ENCODE assay signal across 9 mouse cellular contexts in the genomic region with DNA sequence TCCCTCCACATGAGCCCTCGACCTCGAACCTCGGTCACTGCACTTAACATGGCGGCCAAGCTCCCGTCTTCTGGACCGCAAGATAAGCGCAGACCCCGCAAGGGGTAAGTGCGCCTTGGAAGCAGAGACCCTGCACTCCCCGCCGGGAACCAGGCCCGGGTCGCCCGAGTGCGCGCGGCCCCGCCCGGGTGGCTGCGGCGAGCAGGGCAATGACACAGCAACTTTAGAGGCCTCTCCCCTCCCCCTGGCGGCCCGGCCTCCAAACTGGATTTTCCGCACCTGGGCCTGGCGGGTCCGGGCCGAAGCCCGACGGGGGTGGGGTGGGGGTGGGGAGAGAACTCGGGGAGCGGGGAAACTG. TPM values are rescaled to one million over a fixed set of nuclear protein-coding genes. Genes with fewer than 3 reads are reported as not detected.
DNase-seq lines count a peak whose midpoint lies in the region; TF ChIP-seq lines count a peak whose summit lies in the region.
"Had no signal": no experiment of that assay in that cellular context is flagged by ENCODE, and none has a peak within 500 bp of the region (broad histone marks: within the 10 kb centered on the region; RNA-seq: fewer than 3 reads in every experiment).

No protein-coding gene starts in this region.

- peak overlapping the region; percentile 99 for H3K4me3 ChIP-seq in cortical plate, adult 2 months (ENCODE audit: insufficient read depth, low read length)
- H3K4me3 ChIP-seq in liver, adult 2 months (ENCODE audit: insufficient read depth, low read depth, low read length): peak overlapping the region; percentile 90
- H3K4me3 ChIP-seq in myocyte: peak overlapping the region; percentile 99

- no peaks in the 10 kb centered on the region for H3K27me3 ChIP-seq in liver, adult 2 months (ENCODE audit: control insufficient read depth, insufficient read depth, low read length)
- no peaks in the 10 kb centered on the region for H3K27me3 ChIP-seq in myocyte (ENCODE audit: control insufficient read depth, insufficient read depth, insufficient read length)
- H3K27me3 ChIP-seq: Patski had no signal

- peak overlapping the region; percentile 100 for H3K27ac ChIP-seq in cortical plate, adult 2 months (ENCODE audit: insufficient read depth, low read length)
- peak overlapping the region; percentile 99 for H3K27ac ChIP-seq in liver, adult 2 months (replicated peaks; ENCODE audit: insufficient read depth, low read depth, low read length)

- H3K4me2 ChIP-seq in myocyte (ENCODE audit: low read depth): peak overlapping the region; percentile 80

- WGBS in liver, adult 2 months: 1% methylated on average over 31 of the region's 31 CpGs

- peaks cover 2% of the 10 kb centered on the region for H3K4me1 ChIP-seq in cortical plate, adult 2 months (ENCODE audit: control insufficient read depth, insufficient read depth, low read length)
- peaks cover 9% of the 10 kb centered on the region for H3K4me1 ChIP-seq in liver, adult 2 months (ENCODE audit: control insufficient read depth, insufficient read depth, low read length)

- DNase-seq in heart, adult 18-20 months: peak; percentile 91
- no peak for DNase-seq in heart, adult 11 months
- DNase-seq in gastrocnemius, postnatal 4 days (ENCODE audit: low spot score in 2 of 2): peak; percentile 81 to 89
- DNase-seq in kidney, adult 18-20 months: peak; percentile 91
- DNase-seq in liver, adult 2 months (ENCODE audit: extremely low read depth, low read depth, low spot score): no peak
- DNase-seq in thymus, adult 18-20 months: peak; percentile 74 to 80

- peaks cover 23% of the 10 kb centered on the region for H3K36me3 ChIP-seq in liver, adult 2 months (ENCODE audit: control insufficient read depth, insufficient read depth, low read length)
- H3K36me3 ChIP-seq in myocyte (ENCODE audit: control insufficient read depth, insufficient read depth): peaks cover 22% of the 10 kb centered on the region

- peak overlapping the region; percentile 95 for H3K9ac ChIP-seq in liver, adult 2 months (ENCODE audit: low read depth, low read length)

- no peak for TF ChIP-seq POLR2A in cortical plate, adult 2 months (IDR thresholded peaks at IDR 0.05; ENCODE audit: extremely low read depth, insufficient read depth, low read length)
- TF ChIP-seq POLR2A in liver, adult 2 months (IDR thresholded peaks at IDR 0.05; ENCODE audit: extremely low read depth, insufficient read depth, low read length): no peak
- TF ChIP-seq POLR2A in myocyte (IDR thresholded peaks at IDR 0.05; ENCODE audit: insufficient read length, low read depth): no peak

- peaks cover 26% of the 10 kb centered on the region for H3K79me2 ChIP-seq in liver, adult 2 months (ENCODE audit: control insufficient read depth, insufficient read depth, low read length)
- peaks cover 64% of the 10 kb centered on the region for H3K79me2 ChIP-seq in myocyte (ENCODE audit: control insufficient read depth, insufficient read depth)

- no peak for TF ChIP-seq CTCF in cortical plate, adult 2 months (IDR thresholded peaks at IDR 0.05; ENCODE audit: extremely low read depth, insufficient read depth, low read length)
- TF ChIP-seq CTCF in liver, adult 2 months (IDR thresholded peaks at IDR 0.05; ENCODE audit: low read depth, low read length): no peak

- peak overlapping the region; percentile 37 for H3ac ChIP-seq in myocyte (ENCODE audit: control insufficient read depth, insufficient read length)

TF ChIP-seq in myocyte, 11 proteins besides CTCF, POLR2A, EP300 and RAD21:
- TF ChIP-seq POLR2AphosphoS2 (IDR thresholded peaks at IDR 0.05; ENCODE audit: insufficient read length, low read depth) (peak; percentile 35), SRF (IDR thresholded peaks at IDR 0.05; ENCODE audit: control insufficient read depth, insufficient read length, low read depth) (no peak), CEBPB (IDR thresholded peaks at IDR 0.05; ENCODE audit: insufficient read depth, poor library complexity, severe bottlenecking) (no peak), MYOG (IDR thresholded peaks at IDR 0.05; ENCODE audit: control insufficient read depth in 1 of 3, insufficient read depth in 1 of 3, insufficient read length in 2 of 3, low read depth in 2 of 3) (no peak), TCF3 (IDR thresholded peaks at IDR 0.05; ENCODE audit: insufficient read length, low read depth) (no peak), E2F4 (IDR thresholded peaks at IDR 0.05; ENCODE audit: insufficient read depth) (no peak), MYOD1 (IDR thresholded peaks at IDR 0.05; ENCODE audit: control insufficient read depth in 1 of 3, insufficient read length in 2 of 3, low read depth in 2 of 3) (peak in 1 of 3 experiments; percentile 24), USF1 (IDR thresholded peaks at IDR 0.05; ENCODE audit: low read depth) (no peak), MAX (IDR thresholded peaks at IDR 0.05; ENCODE audit: low read depth) (no peak)

RNA-seq across cellular contexts. Expression of gene H2-DMa, which starts 1.5 kb away (rescaled TPM):
- total RNA-seq in heart, adult 18-20 months (2021): 1 to 10 TPM; 5.9 to 7.2 TPM
- 27.3 and 29.4 TPM in 2 replicates for polyA plus RNA-seq in cortical plate, adult 2 months (2012; rRNA removed)
- 1 to 10 TPM; 7.6 to 8.7 TPM for total RNA-seq in gastrocnemius, postnatal 4 days (2021)
- 7.1 and 8.5 TPM in 2 replicates for total RNA-seq in liver, adult 2 months (2014; rRNA removed)
- 8.3 and 13.1 TPM in 2 replicates for polyA plus RNA-seq in liver, adult 2 months (2012; rRNA removed)
- polyA plus RNA-seq in myocyte (2012; fragmentation: generic; extraction: Trizol): 7.2 TPM

RNA-seq across cellular contexts. Expression of gene Brd2, which starts 1.6 kb away (rescaled TPM):
- total RNA-seq in heart, adult 18-20 months (2021): 10 to 100 TPM; 64.5 to 79.0 TPM
- polyA plus RNA-seq in cortical plate, adult 2 months (2012; rRNA removed): 181 and 184 TPM in 2 replicates
- total RNA-seq in gastrocnemius, postnatal 4 days (2021): 100 to 1,000 TPM; 125 to 136 TPM
- 39.0 and 53.2 TPM in 2 replicates for total RNA-seq in liver, adult 2 months (2014; rRNA removed)
- polyA plus RNA-seq in liver, adult 2 months (2012; rRNA removed): 55.8 and 76.9 TPM in 2 replicates
- polyA plus RNA-seq in myocyte (2012; fragmentation: generic; extraction: Trizol): 90.1 TPM

RNA-seq across cellular contexts. Expression of gene H2-DMb2, which starts 22.3 kb away (rescaled TPM):
- 1 to 10 TPM; 2.0 to 7.5 TPM for total RNA-seq in heart, adult 18-20 months (2021)
- 0.79 and 0.84 TPM in 2 replicates for polyA plus RNA-seq in cortical plate, adult 2 months (2012; rRNA removed)
- under 1 TPM; 0.36 to 0.37 TPM for total RNA-seq in gastrocnemius, postnatal 4 days (2021)
- 0.74 and 1.7 TPM in 2 replicates for total RNA-seq in liver, adult 2 months (2014; rRNA removed)
- polyA plus RNA-seq in liver, adult 2 months (2012; rRNA removed): 1.1 and 3.1 TPM in 2 replicates
- not detected for polyA plus RNA-seq in myocyte (2012; fragmentation: generic; extraction: Trizol)

RNA-seq across cellular contexts. Expression of gene H2-Oa, which starts 28.7 kb away (rescaled TPM):
- total RNA-seq in heart, adult 18-20 months (2021): 1 to 10 TPM in 1 of 2 experiments, not detected in 1; 1.6 TPM
- 1.4 and 1.7 TPM in 2 replicates for polyA plus RNA-seq in cortical plate, adult 2 months (2012; rRNA removed)
- not detected for total RNA-seq in gastrocnemius, postnatal 4 days (2021)
- total RNA-seq in liver, adult 2 months (2014; rRNA removed): 0.28 and 0.47 TPM in 2 replicates
- polyA plus RNA-seq in liver, adult 2 months (2012; rRNA removed): 0.76 and 1.4 TPM in 2 replicates
- 0.07 TPM for polyA plus RNA-seq in myocyte (2012; fragmentation: generic; extraction: Trizol)
- polyA plus RNA-seq: Patski had no signal

RNA-seq across cellular contexts. Expression of gene H2-DMb1, which starts 32.1 kb away (rescaled TPM):
- total RNA-seq in heart, adult 18-20 months (2021): 1 to 10 TPM; 3.0 to 3.9 TPM
- polyA plus RNA-seq in cortical plate, adult 2 months (2012; rRNA removed): 3.6 and 4.5 TPM in 2 replicates
- 1 to 10 TPM in 1 of 2 experiments, under 1 TPM in 1; 0.70 to 1.4 TPM for total RNA-seq in gastrocnemius, postnatal 4 days (2021)
- total RNA-seq in liver, adult 2 months (2014; rRNA removed): 4.2 and 6.6 TPM in 2 replicates
- polyA plus RNA-seq in liver, adult 2 months (2012; rRNA removed): 8.3 and 14.5 TPM in 2 replicates
- polyA plus RNA-seq in myocyte (2012; fragmentation: generic; extraction: Trizol): not detected

Comparison
In these comparisons a context has a peak if more than half of its experiments do, and no peak if none do; other contexts are left out.
1. DNase-seq: peak in heart, adult 18-20 months (2 of 2), gastrocnemius, postnatal 4 days (2 of 2), kidney, adult 18-20 months (single experiment) and thymus, adult 18-20 months (2 of 2); none in heart, adult 11 months (single experiment) and liver, adult 2 months (single experiment).
2. Peak in every context shown above with its lines, with median percentiles within 50 percentile points of each other: H3K4me3 ChIP-seq.